20 mouse cellular contexts compared by ENCODE assay signal in the genomic region with DNA sequence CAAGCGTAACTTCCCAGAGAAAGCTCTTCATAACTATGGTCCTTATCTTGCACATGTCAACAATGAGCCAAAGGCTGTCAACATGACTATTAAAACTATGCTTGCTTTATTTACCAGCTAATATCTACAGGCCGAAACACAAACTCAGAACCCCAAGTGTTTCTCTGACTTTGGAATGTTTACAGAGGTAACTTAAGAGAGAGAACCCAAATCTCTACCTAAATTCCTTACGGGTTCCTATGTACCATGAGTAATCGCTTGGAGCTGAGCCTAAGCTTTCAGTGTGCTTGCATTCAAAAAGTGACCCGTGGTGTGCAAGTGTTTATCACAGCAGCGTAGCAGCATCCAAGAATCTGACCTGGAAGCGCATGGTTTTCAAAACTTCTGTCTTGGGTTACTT.
"Had no signal": no experiment of that assay in that cellular context is flagged by ENCODE, and none has a peak within 500 bp of the region (broad histone marks: within the 10 kb centered on the region; RNA-seq: fewer than 3 reads in every experiment).

No protein-coding gene starts in this region.

- H3K9ac ChIP-seq: liver, embryonic 12.5 days; liver, embryonic 14.5 days; lung, embryonic 15.5 days; midbrain, embryonic 12.5 days; neural tube, embryonic 13.5 days; neural tube, embryonic 15.5 days had no signal

- H3K4me3 ChIP-seq: liver, embryonic 12.5 days; lung, embryonic 15.5 days; midbrain, embryonic 10.5 days; midbrain, embryonic 12.5 days; myocyte; neural tube, embryonic 13.5 days; neural tube, embryonic 15.5 days had no signal

- H3K4me2 ChIP-seq: liver, embryonic 12.5 days; lung, embryonic 15.5 days; midbrain, embryonic 12.5 days; neural tube, embryonic 13.5 days; neural tube, embryonic 15.5 days had no signal

- H3K9me3 ChIP-seq: liver, embryonic 12.5 days; lung, embryonic 15.5 days; midbrain, embryonic 10.5 days; midbrain, embryonic 12.5 days; neural tube, embryonic 13.5 days; neural tube, embryonic 15.5 days had no signal

- H3K27me3 ChIP-seq: liver, embryonic 12.5 days; lung, embryonic 15.5 days; midbrain, embryonic 12.5 days; neural tube, embryonic 13.5 days; neural tube, embryonic 15.5 days had no signal

- ATAC-seq: liver, embryonic 12.5 days; midbrain, embryonic 16.5 days had no signal

- DNase-seq: lung, adult 18-20 months; lung, postnatal 4 days; midbrain, embryonic 14.5 days; retina, postnatal 1 day; right cerebral cortex, adult 18-20 months; right cerebral cortex, postnatal 25 days; right cerebral cortex, postnatal 4 days; spleen, adult 18-20 months; thymus, adult 18-20 months; thymus, postnatal 14 days; thymus, postnatal 4 days had no signal

- H3K27ac ChIP-seq: liver, embryonic 12.5 days; liver, embryonic 14.5 days; lung, embryonic 15.5 days; midbrain, embryonic 10.5 days; midbrain, embryonic 12.5 days; neural tube, embryonic 13.5 days; neural tube, embryonic 15.5 days had no signal

- H3K36me3 ChIP-seq: liver, embryonic 12.5 days; lung, embryonic 15.5 days; midbrain, embryonic 12.5 days; neural tube, embryonic 13.5 days; neural tube, embryonic 15.5 days had no signal
